ENCODE assay signal across 16 mouse cellular contexts in the genomic region with DNA sequence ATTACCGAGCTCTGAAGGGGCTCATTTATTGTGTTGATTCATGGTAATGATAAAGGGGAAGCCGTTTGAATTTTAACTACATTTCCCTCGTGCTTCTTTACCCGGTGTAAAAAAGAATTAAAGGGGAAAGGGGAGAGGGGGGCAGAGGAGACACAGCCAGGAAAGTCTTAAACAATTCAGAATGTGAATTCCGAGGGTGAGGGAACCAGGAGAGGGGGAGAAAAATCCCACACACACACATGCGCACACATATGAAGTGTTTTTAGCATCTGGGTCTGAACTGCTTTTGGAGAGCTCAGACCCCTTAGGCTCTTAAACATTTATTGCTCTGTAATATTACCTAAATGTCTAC.
DNase-seq lines count a peak whose midpoint lies in the region; ATAC-seq and TF ChIP-seq lines count a peak whose summit lies in the region.
"Had no signal": no experiment of that assay in that cellular context is flagged by ENCODE, and none has a peak within 500 bp of the region (broad histone marks: within the 10 kb centered on the region; RNA-seq: fewer than 3 reads in every experiment).

No protein-coding gene starts in this region.

- H3K27me3 ChIP-seq in hindbrain, embryonic 12.5 days, result no peaks in the 10 kb centered on the region
- no peaks in the 10 kb centered on the region for H3K27me3 ChIP-seq in hindbrain, embryonic 14.5 days (ENCODE audit: control insufficient read depth, insufficient read depth, low read length)
- H3K27me3 ChIP-seq in neural tube, embryonic 13.5 days, result no peaks in the 10 kb centered on the region
- H3K27me3 ChIP-seq in neural tube, embryonic 15.5 days (replicated peaks), result peaks cover 10% of the 10 kb centered on the region; the same call in 1 of the 2 replicates
- H3K27me3 ChIP-seq in hindbrain, postnatal 0 days (ENCODE audit: insufficient read depth, low read length), result no peaks in the 10 kb centered on the region
- H3K27me3 ChIP-seq in thymus, adult 2 months (ENCODE audit: control insufficient read depth, insufficient read depth, low read length), result no peaks in the 10 kb centered on the region
- H3K27me3 ChIP-seq: forebrain, embryonic 15.5 days; liver, embryonic 12.5 days; midbrain, embryonic 12.5 days had no signal

- H3K36me3 ChIP-seq in hindbrain, embryonic 12.5 days, result no peaks in the 10 kb centered on the region
- H3K36me3 ChIP-seq in hindbrain, embryonic 14.5 days (replicated peaks; ENCODE audit: control insufficient read depth, insufficient read depth), result no peaks in the 10 kb centered on the region
- H3K36me3 ChIP-seq in neural tube, embryonic 13.5 days, result no peaks in the 10 kb centered on the region
- no peaks in the 10 kb centered on the region for H3K36me3 ChIP-seq in neural tube, embryonic 15.5 days
- no peaks in the 10 kb centered on the region for H3K36me3 ChIP-seq in hindbrain, postnatal 0 days (ENCODE audit: insufficient read depth, low read length)
- H3K36me3 ChIP-seq in thymus, adult 2 months (ENCODE audit: control insufficient read depth, insufficient read depth, low read length), result no peaks in the 10 kb centered on the region
- H3K36me3 ChIP-seq: forebrain, embryonic 15.5 days; liver, embryonic 12.5 days; midbrain, embryonic 12.5 days had no signal

- peak; percentile 35; the same call in 1 of the 2 replicates for ATAC-seq in hindbrain, embryonic 12.5 days (ENCODE audit: low FRiP score)
- no peak for ATAC-seq in hindbrain, embryonic 14.5 days (ENCODE audit: low FRiP score)
- peak; percentile 48; the same call in 1 of the 2 replicates for ATAC-seq in neural tube, embryonic 13.5 days (ENCODE audit: low read depth)
- ATAC-seq in neural tube, embryonic 15.5 days (ENCODE audit: low FRiP score), result no peak; the same call in 1 of the 2 replicates
- no peak for ATAC-seq in hindbrain, postnatal 0 days
- ATAC-seq in frontal cortex, adult (ENCODE audit: low TSS enrichment), result no peak
- ATAC-seq: activated CD4-positive, CD25-positive, alpha-beta regulatory T cell, adult 4 months; forebrain, embryonic 15.5 days; liver, embryonic 12.5 days had no signal

- 21% methylated on average over 6 of the region's 6 CpGs for WGBS in hindbrain, embryonic 12.5 days
- 17% methylated on average over 6 of the region's 6 CpGs for WGBS in hindbrain, embryonic 14.5 days
- 3% methylated on average over 6 of the region's 6 CpGs for WGBS in neural tube, embryonic 13.5 days
- 3% methylated on average over 6 of the region's 6 CpGs for WGBS in neural tube, embryonic 15.5 days
- 30% methylated on average over 6 of the region's 6 CpGs for WGBS in hindbrain, postnatal 0 days
- 44% methylated on average over 6 of the region's 6 CpGs for WGBS in thymus, adult 2 months

- no peak overlapping the region for H3K9ac ChIP-seq in hindbrain, embryonic 12.5 days
- H3K9ac ChIP-seq in hindbrain, embryonic 14.5 days, result no peak overlapping the region
- H3K9ac ChIP-seq in neural tube, embryonic 13.5 days, result no peak overlapping the region
- H3K9ac ChIP-seq in neural tube, embryonic 15.5 days (replicated peaks), result no peak overlapping the region
- no peak overlapping the region for H3K9ac ChIP-seq in hindbrain, postnatal 0 days (replicated peaks; ENCODE audit: low read length)
- H3K9ac ChIP-seq: forebrain, embryonic 15.5 days; liver, embryonic 12.5 days; lung, embryonic 14.5 days; midbrain, embryonic 12.5 days had no signal

- no peak for DNase-seq in hindbrain, embryonic 14.5 days (ENCODE audit: low spot score)
- peak; percentile 6 for DNase-seq in hindbrain, postnatal 0 days (ENCODE audit: low spot score)
- no peak for DNase-seq in thymus, adult 2 months
- DNase-seq: adrenal gland, postnatal 25 days; gastrocnemius, adult 2 months; right cerebral cortex, adult 18-20 months had no signal

- peaks cover 6% of the 10 kb centered on the region; the same call in 1 of the 2 replicates for H3K4me1 ChIP-seq in hindbrain, embryonic 12.5 days
- peaks cover 16% of the 10 kb centered on the region for H3K4me1 ChIP-seq in hindbrain, embryonic 14.5 days (replicated peaks; ENCODE audit: control insufficient read depth, insufficient read depth, low read length)
- peaks cover 17% of the 10 kb centered on the region for H3K4me1 ChIP-seq in neural tube, embryonic 13.5 days (replicated peaks)
- peaks cover 13% of the 10 kb centered on the region for H3K4me1 ChIP-seq in neural tube, embryonic 15.5 days
- H3K4me1 ChIP-seq in hindbrain, postnatal 0 days (ENCODE audit: insufficient read depth, low read length), result no peaks in the 10 kb centered on the region
- H3K4me1 ChIP-seq in thymus, adult 2 months (replicated peaks; ENCODE audit: control insufficient read depth, insufficient read depth, low read length), result no peaks in the 10 kb centered on the region
- H3K4me1 ChIP-seq: liver, embryonic 12.5 days had no signal

- no peak overlapping the region for H3K4me3 ChIP-seq in hindbrain, embryonic 12.5 days
- no peak overlapping the region for H3K4me3 ChIP-seq in hindbrain, embryonic 14.5 days (replicated peaks; ENCODE audit: low read length)
- H3K4me3 ChIP-seq in neural tube, embryonic 13.5 days, result no peak overlapping the region
- H3K4me3 ChIP-seq in neural tube, embryonic 15.5 days (replicated peaks), result no peak overlapping the region
- H3K4me3 ChIP-seq in hindbrain, postnatal 0 days (ENCODE audit: low read length), result no peak overlapping the region
- no peak overlapping the region for H3K4me3 ChIP-seq in thymus, adult 2 months (ENCODE audit: control insufficient read depth, insufficient read depth, low read length)
- H3K4me3 ChIP-seq: forebrain, embryonic 15.5 days; gastrocnemius, adult 2 months; liver, embryonic 12.5 days; midbrain, embryonic 12.5 days; myocyte had no signal

- TF ChIP-seq CTCF in hindbrain, postnatal 0 days (IDR thresholded peaks at IDR 0.05; ENCODE audit: low read depth), result no peak
- no peak for TF ChIP-seq CTCF in thymus, adult 2 months (IDR thresholded peaks at IDR 0.05; ENCODE audit: borderline replicate concordance, control insufficient read depth, extremely low read depth, insufficient read depth, low read length, poor library complexity)

- H3K27ac ChIP-seq in hindbrain, embryonic 12.5 days, result no peak overlapping the region
- no peak overlapping the region for H3K27ac ChIP-seq in hindbrain, embryonic 14.5 days
- no peak overlapping the region for H3K27ac ChIP-seq in neural tube, embryonic 13.5 days (replicated peaks)
- H3K27ac ChIP-seq in neural tube, embryonic 15.5 days (replicated peaks), result no peak overlapping the region
- H3K27ac ChIP-seq in hindbrain, postnatal 0 days, result no peak overlapping the region
- no peak overlapping the region for H3K27ac ChIP-seq in thymus, adult 2 months (ENCODE audit: control insufficient read depth, insufficient read depth, low read length)
- H3K27ac ChIP-seq: forebrain, embryonic 15.5 days; liver, embryonic 12.5 days; midbrain, embryonic 12.5 days had no signal

- H3K9me3 ChIP-seq in hindbrain, embryonic 12.5 days (replicated peaks), result no peaks in the 10 kb centered on the region
- H3K9me3 ChIP-seq in hindbrain, embryonic 14.5 days (ENCODE audit: control insufficient read depth, low read length), result no peaks in the 10 kb centered on the region
- H3K9me3 ChIP-seq in neural tube, embryonic 13.5 days, result no peaks in the 10 kb centered on the region
- no peaks in the 10 kb centered on the region for H3K9me3 ChIP-seq in neural tube, embryonic 15.5 days (replicated peaks)
- no peaks in the 10 kb centered on the region for H3K9me3 ChIP-seq in hindbrain, postnatal 0 days (ENCODE audit: low read length)
- H3K9me3 ChIP-seq: forebrain, embryonic 15.5 days; liver, embryonic 12.5 days; midbrain, embryonic 12.5 days had no signal

- TF ChIP-seq POLR2A in thymus, adult 2 months (IDR thresholded peaks at IDR 0.05; ENCODE audit: control insufficient read depth, extremely low read depth, insufficient read depth, low read length, poor library complexity), result no peak

- no peak overlapping the region for H3K4me2 ChIP-seq in hindbrain, embryonic 12.5 days (replicated peaks)
- H3K4me2 ChIP-seq in hindbrain, embryonic 14.5 days (replicated peaks), result no peak overlapping the region
- no peak overlapping the region for H3K4me2 ChIP-seq in neural tube, embryonic 13.5 days
- no peak overlapping the region for H3K4me2 ChIP-seq in neural tube, embryonic 15.5 days
- no peak overlapping the region for H3K4me2 ChIP-seq in hindbrain, postnatal 0 days (ENCODE audit: low read depth, low read length)
- H3K4me2 ChIP-seq: forebrain, embryonic 15.5 days; liver, embryonic 12.5 days; lung, embryonic 14.5 days; midbrain, embryonic 12.5 days had no signal

Comparison
In these comparisons a context has a peak if more than half of its experiments do, and no peak if none do; other contexts are left out.
1. ATAC-seq: peak in hindbrain, embryonic 12.5 days (single experiment) and neural tube, embryonic 13.5 days (single experiment); none in hindbrain, embryonic 14.5 days (single experiment), neural tube, embryonic 15.5 days (single experiment), hindbrain, postnatal 0 days (single experiment) and frontal cortex, adult (single experiment).